Mouse (Mus musculus) urinary bladder, adult 18-20 months (tissue): Measurements from ENCODE around the gene Lars2.

Source experiments
- DNase-seq, 2 experiments: peaks; one replicate each; pipeline ENCODE4 v3.0.0; 2022; ENCODE audit warnings: low spot score in 2 of 2, mixed read lengths in 2 of 2

Lars2 gene

DNA sequence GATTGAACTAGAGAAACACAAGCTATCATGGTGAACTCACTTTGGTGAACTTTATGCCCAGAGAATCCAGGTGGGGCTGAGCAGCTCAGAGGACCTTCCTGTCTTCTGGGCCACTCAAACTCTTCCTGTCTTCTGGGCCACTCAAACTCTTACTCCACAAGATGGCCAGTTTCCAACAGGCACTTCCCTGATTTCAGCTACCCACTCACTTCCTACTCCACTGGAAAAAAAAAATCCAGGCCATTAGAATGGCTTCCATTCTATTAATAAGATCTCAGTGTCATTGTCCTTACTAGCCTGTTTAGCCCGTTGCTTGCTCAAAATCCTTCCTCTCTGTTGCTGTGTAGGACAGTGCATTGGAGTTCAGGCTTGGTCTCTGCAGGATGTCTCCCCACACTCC lies 108.8 kb downstream of the Lars2 start:
- DNase-seq: no peak

DNA sequence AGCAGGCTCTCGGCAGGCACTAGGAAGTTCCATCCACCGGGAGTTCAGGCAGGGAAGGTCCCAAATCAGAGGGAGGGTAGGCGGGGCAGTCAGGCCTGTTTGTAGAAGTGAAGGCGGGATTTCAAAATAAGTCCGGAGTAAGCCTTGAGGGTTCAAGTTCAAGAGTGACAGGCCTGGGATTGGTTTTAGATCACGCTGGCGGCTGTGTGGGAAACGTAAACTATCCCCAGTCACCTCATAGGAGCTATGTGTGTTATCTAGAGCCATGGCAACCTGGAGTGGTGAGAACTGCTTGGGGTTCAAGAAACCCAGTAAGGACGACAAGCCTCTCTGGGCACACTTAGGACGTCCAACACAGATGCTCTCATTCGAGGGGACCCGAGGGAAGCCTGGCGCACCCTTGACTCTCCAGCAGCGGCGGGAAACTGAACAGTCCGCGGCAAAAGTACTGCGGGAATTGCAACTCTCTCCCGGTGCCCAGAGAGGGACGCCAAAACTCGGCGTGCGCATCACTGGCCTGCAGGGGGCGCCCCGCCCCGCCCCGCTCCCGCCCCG lies 111.4 kb downstream of the Lars2 start:
- DNase-seq: no peak

DNA sequence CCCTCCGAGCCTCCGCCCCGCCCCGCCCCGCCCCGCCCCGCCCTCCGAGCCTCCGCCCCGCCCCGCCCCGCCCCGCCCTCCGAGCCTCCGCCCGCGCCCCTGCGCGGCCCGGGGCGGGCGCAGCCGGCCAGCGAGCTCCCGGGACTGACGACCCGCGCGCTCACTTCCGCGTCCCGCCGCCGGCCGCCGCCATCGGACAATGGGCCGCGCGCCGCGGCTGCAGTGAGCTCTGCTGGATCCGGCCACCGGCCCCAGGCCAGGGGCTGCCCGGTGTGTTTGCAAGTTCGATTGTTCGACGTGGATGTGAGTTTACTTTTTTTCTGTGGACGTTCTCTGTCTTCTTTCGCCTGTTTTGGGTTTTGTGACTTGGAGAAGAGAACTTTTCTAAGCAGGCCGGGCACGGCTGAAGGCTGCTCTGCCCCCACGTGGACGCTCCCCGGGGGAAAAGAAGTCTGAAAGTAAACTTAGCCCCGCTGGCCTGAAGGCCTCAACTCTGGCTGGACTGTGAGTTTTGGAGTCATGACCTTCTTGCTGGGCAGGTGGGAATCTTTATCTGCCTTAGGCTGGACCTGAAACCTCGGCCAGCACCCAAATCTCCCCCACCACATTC lies 112.0 kb downstream of the Lars2 start, which contains the start of gene Limd1:
Gene Limd1, plus strand, starts transcription at position 121 of the 610 bp plus-strand sequence.
- peak; percentile 45 to 83 for DNase-seq

DNA sequence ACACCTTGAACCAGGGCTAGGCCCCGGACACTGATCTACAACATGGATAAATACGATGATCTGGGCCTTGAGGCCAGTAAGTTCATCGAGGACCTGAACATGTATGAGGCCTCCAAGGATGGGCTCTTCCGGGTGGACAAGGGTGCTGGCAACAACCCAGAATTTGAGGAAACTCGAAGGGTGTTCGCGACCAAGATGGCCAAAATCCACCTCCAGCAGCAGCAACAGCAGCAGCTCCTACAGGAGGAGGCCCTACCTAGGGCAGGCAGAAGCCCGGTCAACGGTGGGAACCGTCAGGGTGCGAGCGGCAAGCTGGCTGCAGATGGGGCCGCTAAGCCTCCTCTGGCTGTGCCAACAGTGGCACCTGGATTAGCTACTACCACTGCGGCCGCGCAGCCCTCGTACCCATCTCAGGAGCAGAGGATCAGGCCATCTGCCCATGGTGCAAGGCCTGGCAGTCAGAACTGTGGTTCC lies 112.5 kb downstream of the Lars2 start:
- no peak for DNase-seq

DNA sequence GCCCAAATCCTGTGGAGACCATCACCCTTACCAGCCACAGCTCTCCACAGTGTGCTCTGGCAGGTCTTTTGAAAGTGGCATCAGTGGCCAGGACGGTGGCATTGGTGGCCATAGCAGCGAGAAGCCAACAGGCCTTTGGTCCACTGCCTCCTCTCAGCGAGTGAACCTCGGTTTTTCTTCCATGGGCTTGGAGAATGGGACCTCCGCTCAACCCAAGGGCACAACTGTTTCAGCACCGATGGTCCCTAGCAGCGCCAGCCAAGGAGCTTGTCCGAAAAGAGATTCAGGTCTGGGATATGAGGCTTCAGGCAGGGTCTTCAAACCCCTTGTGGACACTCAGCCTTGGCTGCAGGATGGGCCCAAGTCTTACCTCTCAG lies 113.1 kb downstream of the Lars2 start:
- no peak for DNase-seq

DNA sequence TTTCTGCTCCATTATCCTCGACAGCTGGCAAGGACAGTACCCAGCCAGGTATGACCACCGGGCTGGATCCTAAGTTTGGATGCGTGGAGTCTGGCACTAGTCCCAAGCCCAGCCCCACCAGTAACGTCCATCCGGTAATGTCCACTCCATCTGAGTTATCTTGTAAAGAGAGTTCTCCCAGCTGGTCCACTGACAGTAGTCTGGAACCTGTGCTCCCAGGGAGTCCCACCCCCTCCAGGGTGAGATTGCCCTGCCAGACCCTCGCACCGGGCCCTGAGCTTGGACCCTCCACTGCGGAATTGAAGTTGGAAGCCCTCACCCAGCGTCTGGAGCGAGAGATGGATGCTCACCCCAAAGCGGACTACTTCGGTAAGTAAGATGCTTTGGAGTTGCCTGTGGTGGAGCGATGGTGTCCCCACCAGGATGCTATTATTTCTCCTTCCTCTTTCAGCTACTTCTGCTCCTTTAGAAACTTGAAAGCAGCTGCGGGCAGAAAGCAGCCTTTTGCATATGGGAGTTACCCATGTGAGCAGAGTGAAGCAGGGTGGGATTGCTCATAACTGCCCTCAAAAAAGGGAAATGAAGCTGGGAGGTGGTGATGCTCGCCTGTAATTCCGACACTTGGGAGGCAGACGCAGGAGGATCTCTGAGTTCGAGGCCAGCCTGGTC lies 113.7 kb downstream of the Lars2 start:
- DNase-seq: no peak

DNA sequence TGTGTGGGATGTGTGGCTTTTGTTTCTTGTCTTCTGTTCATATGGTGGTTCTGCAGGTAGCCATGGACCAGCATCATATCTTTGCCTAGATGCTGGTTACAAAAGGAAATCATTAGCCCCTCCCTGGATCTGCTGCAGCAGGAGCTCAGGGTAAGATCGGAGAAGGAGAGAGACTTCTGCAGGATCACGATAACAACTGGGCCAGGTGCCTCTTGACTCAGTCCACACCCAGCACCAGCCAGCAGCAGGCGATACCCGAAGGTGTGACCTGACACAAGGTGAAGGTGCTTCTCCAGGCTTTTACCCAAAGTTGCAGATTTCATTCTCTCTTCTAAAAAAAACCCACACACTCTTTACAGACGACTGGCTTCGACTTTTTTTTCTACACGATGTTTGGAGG lies 114.4 kb downstream of the Lars2 start:
- DNase-seq: no peak

DNA sequence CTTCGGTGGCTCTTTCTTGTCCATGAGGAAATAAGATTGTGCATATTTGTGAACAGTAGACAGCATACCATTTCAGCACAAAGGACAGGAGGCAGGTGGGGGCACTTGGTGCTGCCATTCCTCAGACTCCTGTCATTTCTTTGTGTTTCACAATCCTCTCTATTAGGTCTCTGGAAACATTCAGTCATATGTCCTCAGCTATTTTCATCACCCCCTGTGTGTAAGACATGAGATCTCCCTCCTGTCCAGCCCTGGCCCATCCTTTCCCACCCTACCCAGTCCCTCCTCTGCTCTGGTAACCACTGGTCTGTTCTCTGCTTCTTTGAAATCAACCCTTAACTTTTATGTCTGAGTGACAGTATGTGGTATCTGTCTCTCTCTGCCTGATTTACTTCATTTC lies 116.9 kb downstream of the Lars2 start:
- DNase-seq: no peak

DNA sequence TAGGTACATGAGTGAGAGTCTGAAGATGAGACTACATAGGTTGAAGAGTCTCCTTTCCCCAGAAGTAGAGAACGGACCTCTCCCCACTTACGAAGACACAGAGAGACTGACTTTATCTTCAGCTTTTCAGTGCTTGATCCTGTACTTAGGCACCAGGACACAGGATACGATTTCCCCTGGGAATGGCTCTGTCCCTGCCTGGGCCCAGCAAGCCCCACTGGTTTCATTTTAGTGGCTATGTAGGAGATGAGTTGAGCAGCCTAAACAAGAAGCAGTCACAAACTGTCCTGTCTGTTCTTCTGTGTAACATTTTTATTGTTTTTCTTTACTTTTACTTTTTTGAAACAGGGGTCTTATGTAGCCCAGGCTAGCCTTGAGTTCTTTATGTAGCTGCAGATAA lies 118.1 kb downstream of the Lars2 start:
- no peak for DNase-seq

DNA sequence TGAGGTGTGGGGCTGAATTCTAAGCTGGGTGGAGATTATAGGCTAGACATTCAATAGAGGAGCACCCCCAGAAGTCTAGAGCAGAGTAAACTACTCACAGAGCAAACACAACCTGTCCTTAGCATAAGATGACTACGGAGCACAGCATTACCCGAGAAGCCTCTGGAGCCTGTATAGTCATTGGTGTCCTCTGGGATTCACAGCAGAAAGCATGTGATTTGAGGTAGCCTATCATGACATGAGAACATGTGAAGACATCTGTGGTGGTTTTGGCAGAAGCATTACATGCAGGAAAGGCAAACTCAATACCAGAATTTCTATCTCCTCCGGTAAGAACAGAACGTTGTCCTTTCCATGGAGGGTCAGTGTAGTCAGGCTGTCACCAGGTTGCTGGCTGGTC lies 118.8 kb downstream of the Lars2 start:
- DNase-seq: no peak

DNA sequence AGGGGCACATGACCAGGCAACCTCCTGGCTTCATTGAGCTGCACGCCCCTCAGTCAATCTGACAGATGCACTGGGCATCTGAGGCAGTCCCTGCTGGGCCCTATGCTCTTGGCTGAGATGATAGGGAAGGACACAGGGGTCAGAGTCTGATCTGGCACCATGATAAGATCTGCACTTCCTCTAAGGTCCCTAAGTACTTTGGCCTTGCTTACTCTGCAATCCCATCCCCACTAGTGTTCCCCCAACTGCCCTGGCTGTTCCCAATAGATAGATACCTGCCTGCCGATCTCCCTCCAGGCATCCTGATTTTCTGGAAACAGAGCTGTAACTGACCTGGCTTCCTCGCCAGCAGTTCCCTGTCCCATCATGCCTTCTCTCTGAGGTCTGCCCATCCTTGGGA lies 119.9 kb downstream of the Lars2 start:
- DNase-seq: no peak

DNA sequence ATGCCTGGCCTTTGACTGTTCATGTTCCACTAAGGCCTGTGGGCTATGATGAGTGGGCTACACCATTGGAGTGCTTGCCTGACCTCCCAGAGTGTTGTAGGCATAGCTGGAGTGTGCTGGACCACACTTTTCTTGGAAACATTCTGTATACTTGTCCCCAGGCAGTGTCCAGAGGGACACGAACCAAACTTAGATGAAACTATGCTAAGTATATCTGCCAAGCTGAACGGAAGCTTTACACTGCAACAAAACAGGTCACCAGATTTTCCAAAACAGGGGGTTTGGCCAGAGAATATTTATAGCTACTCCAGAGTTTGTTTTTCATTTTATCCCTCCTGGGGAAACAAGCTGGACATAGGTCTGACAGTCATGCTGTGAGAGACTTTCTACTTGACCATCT lies 122.3 kb downstream of the Lars2 start:
- DNase-seq: no peak

DNA sequence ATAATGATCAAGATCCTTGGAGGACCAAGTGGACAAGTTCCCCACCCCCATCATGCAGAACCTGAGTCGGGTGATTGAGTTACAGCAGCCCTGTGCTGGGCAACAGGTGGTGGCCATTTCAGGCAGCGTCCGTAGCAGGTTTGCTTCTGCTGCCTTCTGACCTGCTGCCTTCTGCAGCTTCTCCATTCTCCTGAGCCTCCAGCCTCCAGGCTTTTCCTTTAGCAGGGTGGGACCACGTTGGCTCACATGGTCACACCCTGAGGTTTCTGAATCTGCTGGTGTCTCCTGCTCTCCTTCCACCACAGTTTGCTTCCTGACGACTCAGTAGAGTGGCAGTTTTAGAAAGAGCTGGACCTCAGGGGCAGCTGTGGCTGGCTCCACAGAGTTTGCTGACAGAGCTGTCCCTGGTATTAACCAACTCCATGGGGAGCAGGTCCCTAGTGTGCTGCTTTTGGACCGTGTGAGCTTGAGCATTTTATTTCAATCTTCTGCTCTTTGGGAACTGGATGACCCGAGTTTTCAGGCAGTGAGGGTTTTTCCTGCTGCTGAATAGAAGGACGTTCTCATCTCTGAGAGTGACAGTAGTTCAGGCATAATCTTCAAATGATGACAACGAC lies 123.1 kb downstream of the Lars2 start:
- DNase-seq: no peak

DNA sequence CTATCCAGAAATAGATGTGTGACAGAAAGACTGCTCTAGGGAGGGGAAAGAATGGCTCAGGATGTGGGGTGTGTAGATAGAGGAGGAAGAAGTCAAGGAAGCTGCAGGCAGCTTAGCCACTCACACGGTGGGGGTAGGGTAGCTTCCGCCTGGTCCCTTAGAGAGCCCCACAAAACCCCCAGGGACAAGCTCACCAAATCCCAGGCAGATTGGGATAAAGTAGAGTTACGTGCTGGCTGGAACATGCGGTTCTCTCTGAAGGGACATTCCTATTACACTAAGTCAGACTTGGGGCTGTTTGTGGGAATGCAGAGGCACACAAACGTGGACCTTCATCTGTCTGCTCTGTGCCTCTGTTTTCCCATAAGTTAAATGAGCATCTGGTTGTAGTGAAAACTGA lies 124.2 kb downstream of the Lars2 start:
- no peak for DNase-seq

DNA sequence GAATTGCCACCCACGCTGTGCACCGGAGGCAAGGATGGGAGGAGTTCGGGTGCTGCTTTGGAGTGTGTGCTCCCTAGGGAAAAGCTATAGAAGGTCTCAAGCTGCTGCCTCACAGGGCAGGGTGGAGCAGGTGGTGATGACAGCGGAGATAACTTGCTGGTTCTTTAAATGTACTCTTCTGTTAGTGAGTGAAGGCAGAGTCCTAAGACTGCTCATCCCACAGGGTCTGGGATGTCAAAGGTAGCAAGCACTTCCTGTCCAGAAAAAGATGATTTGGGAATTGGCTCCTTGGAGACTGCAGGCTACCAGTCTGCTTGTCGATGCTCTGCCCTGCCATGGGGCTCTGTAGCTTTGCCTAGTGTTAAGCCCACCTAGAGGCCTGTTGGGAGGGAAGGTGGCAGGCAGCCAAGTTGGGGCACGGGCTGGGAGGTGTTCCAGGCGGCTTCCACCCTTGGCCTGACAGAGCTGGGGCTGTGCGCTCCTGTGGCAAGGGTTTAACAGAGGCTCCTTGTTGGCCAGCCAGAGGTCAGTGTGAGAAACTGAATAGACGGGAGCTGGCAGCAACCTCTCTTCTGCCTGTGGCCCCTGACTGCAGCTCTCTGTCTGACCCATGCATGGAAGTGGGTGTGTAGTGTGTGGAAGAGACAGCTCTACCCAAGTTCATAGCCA lies 125.3 kb downstream of the Lars2 start:
- DNase-seq: no peak

DNA sequence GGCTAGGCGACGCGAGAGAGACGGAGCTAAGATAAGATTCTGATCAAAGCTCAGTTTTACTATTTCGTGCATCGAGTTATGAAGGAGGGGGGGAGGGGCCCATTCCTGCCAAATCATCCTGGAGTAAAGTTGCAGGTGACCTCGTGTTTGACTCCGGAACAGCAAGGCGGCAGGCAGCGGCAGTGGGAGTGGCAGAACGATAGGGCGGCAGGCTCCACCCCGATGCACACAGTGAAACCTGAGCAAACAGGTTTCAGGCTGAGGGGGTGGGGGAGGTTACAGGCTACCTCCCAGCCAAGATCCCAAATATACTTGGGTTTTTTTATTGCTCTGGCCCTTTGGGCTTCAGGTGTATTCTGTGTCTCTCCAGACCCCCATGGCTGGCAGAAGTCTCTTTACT lies 129.9 kb downstream of the Lars2 start:
- peak in 1 of 2 experiments; percentile 44 for DNase-seq

DNA sequence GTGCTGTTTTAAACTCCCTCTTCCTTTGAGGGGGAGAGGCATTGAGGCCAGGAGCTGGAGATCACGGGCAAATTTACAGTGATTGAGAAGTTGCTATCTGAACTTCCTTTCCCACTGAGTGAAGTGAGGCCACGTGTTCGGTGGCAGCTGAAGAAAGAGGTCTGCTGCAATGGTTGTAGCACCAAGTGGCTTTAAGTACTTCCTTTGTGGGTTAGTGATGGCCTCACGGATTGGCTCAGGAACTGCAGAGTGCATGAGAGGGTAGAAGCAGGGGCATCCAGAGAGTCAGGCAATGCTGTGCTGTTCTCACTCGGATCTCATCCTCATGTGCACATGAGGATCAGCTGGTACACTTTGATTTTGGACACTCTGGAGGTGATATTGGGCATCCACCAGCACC lies 131.2 kb downstream of the Lars2 start:
- DNase-seq: no peak

DNA sequence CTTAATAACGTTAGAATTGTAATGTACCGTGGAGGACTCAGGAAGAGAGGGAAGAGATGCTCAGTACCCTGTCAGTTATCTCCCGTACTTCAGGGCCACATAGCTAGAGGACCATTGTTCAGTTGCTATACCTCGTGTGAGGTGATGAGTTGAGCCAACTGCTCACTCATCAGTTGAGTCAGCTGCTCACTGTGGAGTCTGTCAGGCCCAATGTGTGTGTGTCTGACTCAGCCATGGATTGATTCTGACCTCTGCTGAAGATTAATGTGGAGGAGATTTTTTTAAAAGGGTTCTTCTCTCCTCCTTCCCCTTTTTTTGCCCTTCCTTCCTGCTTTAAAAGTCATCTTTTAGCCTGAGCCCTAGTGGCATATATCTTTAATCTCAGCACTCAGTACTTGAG lies 133.8 kb downstream of the Lars2 start:
- DNase-seq: no peak

DNA sequence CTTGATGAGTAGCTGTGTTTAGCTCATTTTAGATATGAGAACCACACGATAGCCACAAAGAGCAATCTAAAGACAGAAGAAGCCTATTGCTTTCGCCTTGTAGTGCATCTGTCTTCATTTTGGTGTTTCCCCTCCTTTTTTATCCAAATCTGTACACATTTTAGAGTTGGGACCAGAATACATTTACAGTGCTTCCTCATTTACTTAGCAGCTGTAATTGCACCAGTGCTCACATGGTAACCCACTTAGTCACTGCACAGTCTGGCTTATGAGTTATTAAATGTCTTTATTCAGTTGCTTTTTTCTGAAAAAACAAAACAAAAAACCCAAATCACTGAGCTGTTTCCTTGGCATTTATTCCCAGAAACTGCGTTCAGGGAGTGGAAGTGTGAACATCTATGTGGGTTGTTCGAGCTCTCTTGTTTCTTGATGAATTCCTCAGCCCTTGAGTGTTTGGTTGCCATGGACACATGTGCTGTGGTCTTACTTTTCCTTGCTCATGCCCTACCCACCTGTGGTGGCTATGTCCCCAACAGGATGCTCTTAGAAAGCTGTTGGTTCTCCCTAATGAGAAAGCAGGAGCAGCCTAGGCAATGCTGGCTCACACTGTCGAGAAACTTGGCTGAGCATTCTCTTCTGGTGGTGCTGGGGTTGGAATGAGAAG lies 136.6 kb downstream of the Lars2 start:
- no peak for DNase-seq

DNA sequence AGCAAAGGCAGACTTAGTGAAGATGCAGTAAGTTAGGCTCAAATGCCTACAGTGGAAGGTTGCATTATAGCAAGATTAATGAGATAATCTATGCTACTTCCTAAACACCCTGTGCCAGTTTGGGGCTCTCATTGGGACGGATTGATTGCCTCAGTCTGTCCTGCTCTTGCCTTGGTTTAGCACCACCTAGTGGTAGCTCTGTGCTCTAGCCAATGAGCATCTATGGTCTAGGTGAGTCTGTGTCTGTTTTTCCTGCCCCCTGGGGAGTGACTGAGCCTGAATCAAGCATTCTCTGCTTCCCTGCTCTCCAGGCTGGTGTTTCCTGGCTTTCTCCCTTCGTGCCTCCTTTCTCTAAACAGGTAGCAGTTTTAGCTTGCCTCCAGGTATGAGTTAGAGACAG lies 137.6 kb downstream of the Lars2 start:
- DNase-seq: no peak

DNA sequence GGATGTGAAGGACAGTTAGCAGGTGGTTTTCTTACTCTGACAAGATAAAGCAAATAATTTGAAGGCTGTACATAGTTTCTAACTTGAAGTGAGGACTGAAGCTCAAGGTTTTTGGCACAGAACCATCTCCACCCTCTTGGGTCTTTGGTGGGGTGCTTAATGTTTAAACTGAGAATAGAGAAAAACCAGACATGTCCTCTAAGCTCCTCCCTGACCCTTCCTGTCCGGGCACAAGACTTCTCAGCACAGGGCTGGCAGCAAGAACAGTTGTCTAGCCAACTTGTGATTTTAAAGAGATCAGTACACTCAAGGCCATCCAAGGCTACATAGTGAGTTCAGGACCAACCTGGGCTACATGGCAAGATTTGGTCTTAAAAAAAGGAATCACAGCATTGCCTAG lies 138.9 kb downstream of the Lars2 start:
- no peak for DNase-seq
